Mouse (Mus musculus) hindlimb bud, embryonic 11.5 days (tissue): ENCODE measurements around the gene Rarres2.

Experiments used
- DNase-seq: peaks from one replicate; pipeline ENCODE4 v3.0.0-alpha.2; 2012; ENCODE audit warnings: low read depth, low spot score; ENCODE audit errors: extremely low spot score

The Rarres2 gene

DNA sequence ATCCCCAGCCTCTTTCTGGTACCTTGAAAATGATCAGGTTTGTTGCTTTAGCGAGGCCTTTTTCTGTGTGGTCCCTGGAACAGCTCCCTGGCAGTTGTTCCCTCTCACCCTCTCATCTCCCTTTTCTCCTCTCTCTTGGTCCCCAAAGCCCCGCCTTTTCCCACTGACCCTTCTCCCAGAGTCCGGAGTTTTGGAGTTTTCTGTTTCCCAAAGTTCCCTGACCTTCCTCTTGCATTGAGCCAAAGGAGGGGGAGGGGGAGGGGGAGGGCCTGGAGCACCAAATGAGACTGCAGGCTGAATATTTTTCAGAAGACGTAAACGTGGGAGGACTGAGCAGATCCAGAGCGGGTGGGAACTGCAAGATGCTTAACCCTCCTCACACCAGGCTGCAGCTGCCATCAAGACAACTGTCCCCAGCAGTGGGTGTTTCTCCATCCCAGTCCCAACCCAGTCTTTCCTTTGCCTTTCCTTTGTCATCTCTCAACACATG lies at the start of gene Rarres2:
Gene Rarres2, minus strand, starts transcription at position 218 of the 490 bp plus-strand sequence.
- DNase-seq, result no peak

DNA sequence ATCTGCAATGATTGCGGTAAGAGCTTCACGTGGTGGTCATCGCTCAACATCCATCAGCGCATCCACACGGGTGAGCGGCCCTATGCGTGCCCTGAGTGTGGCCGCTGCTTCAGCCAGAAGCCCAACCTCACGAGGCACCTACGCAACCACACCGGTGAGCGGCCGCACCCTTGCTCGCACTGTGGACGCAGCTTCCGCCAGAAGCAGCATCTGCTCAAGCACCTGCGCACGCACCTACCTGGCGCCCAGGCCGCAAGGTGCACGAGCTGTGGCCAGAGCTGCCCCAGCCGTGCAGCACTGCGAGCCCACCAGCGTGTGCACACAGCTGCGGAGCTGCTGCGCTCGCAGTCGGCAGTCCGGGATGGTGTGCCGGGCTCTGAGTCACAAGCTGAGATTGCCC lies 47.4 kb upstream of the Rarres2 start:
- DNase-seq, result no peak

DNA sequence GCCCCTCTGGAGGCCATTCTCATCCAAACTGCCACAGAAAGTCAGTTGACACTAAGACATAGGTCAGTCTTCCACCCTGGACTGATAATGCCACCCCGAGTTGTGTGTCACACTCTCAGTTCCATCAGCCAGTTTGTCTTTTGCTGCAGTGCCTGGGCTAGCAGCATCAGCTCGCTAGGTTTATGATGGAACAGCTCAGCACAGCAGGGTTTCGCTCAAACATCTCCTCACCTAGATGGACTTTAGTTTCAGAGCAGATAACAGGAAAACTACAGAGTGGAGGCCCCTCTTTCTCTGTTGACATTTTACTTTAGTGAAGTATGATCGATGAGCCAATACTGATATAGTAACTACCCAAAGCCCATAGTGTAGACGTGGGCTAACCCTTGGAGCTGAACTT lies 42.2 kb upstream of the Rarres2 start:
- DNase-seq, result no peak

DNA sequence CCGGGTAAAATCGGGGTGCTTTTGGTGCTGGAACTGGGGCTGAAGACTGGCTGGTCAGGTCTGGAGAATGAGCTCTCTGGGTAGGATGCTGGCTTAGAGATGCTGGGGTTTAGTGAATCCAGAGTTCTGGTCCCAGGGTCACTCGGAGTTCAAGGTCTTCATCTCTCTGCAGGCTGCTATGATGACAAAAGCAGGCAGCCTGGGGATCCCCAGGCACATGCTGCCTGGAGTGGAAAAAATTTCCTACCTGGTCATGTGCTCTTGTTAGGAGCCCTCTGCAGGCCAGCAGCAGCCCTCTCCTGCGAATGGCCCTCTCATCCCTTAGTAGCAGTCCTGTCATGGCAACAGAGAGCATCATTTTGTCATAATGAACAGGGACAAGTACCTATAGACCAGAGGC lies 40.9 kb upstream of the Rarres2 start:
- DNase-seq, result no peak

DNA sequence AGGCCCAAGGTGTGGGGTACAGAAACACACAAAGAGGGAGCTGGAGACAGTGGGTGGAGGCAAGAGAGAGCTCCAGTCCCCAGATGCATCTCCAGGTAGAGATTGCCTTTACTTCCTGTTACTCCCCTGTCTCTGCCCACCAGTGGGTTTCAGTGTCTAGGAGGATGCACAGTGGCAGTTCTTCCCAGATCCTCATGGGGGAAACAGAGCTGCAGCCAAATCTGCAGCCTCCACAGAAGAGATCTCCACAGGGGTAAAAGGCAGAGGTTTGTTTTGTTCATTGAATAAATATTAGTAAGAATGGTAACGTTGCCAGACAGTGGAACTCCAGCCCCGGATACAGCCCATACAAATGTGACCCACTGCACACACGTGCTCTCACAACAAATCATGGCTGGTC lies 38.1 kb upstream of the Rarres2 start:
- no peak for DNase-seq

DNA sequence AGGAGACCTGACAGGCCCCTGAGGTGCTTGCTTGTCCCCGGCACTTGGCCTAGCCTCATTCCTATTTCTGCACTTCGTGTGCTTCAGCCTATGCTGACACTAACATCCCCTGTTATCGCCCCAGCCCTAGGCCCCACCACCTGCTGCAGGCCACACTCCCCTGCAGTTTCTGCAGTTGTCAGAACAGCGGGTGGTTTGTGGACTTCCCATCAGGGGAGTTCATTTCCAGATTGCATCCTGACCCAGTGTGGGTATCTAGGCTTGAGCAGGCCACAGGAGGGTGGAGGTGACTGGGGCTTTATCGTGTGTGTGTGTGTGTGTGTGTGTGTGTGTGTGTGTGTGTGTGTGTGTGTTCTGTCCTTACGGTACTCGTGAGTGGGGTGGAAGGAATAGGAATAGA lies 36.9 kb upstream of the Rarres2 start:
- DNase-seq, result no peak

DNA sequence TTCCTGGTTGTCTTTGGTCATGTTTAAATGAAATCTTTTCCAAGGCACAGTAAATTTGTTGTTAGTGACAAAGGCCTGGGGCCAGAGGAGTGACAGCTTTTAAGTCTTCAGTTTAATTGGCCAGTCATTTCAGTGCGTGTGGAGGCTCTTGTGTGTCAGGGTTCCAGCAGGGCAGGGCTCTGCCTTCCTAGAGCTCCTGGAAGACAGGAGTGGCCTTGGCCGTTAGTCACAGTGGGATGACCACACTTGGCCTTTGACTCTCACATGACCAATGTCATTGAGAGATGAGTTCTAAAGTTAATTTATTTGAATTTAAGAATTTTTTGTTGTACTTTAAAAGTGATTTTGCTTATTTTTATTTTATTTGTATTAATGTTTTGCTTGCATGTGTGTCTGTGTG lies 35.5 kb upstream of the Rarres2 start:
- DNase-seq, result no peak

DNA sequence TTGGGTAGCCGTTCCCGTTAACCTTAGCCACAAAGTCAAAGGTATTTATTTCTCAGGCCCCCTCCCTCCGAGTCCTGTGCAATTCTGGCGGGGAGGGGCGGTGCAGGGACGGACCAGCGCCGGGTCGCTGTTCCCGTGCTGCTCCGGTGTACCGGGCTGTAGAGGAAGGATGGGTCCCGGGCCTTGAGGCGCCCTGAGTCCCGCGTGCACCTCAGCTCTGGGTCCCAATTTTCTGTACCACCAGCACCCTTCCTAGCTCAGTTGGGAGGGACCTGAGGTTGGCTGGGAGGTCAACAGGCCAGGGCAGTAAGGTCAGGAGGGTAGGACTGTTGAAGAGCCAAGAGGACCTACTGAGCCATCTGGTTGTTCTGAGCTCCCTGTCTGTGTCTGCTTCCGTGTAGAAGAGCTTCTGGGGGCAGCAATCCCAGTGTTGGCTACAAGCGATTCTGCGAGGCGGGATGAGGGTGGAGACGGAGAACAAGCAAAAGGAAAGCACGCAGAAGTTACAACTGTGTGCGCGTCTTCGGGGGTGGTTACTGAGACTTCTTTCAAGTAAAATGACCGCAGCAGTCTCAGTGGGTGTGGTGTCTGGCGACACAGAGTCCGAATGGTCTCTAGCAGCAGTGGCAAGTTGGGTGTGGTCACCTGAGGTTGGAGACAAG lies 29.6 kb upstream of the Rarres2 start:
- no peak for DNase-seq

DNA sequence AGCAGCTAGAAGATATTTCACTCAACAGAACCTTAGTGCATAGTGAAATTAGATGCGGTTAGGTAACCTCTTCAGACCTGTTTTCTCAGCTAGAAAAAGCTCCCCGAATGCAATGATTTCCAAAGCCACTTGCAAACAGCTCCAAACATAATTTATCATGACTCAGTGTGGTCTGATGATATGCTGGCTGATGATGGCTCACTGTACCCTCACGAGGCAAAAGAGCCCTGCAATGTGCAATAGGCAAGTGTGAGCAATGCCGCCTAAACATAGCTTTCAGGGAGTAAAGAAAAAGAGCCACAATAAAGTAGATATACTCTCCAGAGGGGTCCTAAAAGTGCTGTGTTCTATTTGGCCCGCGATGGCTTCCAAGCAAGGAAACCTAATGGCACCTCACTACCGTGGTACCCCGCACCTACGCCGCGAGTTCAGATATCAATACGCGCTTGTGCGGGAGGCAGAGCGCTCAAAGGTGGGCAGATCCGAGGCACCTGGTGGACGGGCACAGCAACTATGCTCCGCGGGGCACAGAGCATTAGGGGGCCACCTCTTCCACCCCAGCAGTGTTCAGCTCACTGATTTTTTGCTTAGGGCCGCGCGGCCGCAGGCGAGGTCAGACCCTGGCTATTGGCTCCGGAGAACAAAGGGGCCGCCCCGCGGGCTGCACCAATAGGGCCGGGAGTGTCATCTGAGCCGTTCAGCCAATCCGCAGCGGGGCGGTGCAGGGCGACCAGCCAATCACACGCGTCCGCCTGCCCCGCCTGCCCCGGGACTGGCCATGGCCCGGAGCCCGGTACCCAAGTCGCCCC lies 28.9 kb upstream of the Rarres2 start, which contains the start of gene Zfp775:
Gene Zfp775, plus strand, starts transcription at position 793 of the 809 bp plus-strand sequence.
- DNase-seq, result peak; percentile 68

DNA sequence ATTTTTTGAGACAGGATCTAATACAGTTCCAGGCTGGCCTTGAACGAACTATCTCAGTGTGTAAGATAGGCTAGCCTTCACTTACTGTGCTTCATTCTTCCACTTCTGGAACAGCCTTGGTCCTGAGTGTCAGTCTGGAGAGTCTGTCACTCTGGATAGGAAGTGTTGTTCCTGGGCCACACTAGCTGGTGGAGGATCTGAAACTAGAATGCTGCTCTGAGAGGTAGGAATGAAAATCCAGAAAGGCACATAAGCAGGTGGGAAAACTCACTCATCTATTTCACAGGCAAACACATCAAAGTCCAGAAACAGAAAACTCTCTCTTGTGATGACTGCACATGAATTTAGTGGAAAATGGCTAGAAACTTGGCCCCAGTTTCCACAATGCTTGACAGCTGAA lies 28.0 kb upstream of the Rarres2 start:
- no peak for DNase-seq

DNA sequence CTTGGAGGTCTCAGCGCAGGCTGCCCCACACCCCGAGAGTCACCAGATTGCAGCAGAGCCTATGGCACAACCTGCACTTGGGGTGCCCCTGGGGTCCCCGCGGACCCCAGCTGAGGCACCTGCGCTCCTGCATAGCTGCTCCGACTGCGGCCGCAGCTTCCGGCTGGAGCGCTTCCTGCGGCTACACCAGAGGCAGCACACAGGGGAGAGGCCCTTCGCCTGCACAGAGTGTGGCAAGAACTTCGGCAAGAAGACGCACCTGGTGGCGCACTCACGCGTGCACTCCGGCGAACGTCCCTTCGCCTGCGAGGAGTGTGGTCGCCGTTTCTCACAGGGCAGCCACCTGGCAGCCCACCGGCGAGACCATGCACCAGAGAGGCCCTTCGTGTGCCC lies 24.6 kb upstream of the Rarres2 start:
- no peak for DNase-seq

DNA sequence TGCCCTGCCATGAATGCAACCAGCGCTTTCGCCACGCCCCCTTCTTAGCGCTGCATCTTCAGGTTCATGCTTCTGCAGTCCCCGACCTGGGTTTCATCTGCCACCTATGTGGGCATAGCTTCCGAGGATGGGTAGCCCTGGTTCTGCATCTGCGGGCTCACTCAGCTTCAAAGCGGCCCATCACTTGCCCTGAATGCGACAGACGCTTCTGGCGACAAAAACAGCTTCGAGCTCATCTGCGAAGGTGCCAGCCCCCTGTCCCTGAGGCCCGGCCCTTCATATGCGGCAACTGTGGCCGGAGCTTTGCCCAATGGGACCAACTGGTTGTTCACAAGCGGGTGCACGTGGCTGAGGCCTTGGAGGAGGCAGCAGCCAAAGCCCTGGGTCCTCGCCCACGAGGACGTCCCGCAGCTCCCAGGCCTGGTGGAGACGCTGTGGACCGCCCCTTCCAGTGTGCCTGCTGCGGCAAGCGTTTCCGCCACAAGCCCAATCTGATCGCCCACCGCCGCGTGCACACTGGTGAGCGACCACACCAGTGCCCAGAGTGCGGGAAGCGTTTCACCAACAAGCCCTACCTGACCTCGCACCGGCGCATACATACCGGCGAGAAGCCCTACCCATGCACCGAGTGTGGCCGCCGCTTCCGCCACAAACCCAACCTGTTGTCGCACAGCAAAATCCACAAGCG lies 24.1 kb upstream of the Rarres2 start:
- DNase-seq, result no peak

DNA sequence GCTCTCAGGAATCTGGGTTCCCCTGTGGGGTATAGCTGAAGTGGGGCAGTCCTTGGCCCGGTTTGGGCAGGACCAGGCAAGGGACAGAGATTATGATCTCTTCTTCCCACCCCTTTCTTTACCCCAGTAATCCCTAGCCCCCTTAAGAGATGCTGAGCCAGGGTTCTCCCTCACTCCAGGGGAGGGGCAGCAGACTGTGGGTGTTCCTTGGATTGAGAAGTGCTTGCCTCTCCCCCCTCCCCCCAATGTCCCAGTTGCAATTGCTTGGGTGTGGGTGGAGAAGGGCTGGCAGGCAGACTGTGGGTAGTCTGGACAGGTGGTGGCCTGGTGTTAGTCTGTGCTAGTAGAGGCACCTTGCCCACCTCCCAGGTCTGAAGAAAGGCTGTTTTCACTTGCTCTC lies 22.7 kb upstream of the Rarres2 start:
- DNase-seq, result no peak

DNA sequence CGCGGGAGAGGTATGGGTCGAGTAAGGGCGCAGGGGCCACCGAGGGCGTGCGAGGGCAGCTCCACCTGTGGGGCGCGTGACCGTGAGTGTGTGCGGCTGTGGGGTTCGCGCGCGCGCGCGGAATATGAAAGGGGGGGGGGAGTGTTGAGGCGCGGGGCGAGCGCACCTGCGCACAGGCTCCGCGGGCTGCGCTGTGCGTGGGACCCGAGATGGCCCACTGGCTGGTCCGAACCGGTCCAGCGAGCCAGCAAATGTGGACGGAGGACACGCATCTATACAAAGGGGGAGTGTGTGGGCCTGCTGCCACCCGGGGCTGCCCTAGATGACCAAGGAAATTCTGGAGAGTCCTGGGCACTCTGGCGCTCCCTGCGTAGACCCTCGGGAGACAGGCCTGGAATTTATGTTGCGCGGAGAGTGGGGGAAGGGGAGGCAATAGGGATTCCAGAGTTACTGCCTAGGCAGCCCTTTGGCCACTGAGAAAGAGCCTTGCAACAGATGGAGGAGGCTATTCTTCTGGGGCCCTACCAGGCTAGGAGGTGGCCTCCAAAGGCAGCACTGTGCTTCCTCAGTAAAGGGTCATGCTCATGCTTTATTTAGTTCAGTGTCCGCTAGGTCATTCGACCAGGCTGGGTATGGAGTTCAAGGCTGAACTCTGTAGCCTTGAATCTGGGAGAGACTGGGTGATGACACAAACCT lies 21.6 kb upstream of the Rarres2 start:
- no peak for DNase-seq

DNA sequence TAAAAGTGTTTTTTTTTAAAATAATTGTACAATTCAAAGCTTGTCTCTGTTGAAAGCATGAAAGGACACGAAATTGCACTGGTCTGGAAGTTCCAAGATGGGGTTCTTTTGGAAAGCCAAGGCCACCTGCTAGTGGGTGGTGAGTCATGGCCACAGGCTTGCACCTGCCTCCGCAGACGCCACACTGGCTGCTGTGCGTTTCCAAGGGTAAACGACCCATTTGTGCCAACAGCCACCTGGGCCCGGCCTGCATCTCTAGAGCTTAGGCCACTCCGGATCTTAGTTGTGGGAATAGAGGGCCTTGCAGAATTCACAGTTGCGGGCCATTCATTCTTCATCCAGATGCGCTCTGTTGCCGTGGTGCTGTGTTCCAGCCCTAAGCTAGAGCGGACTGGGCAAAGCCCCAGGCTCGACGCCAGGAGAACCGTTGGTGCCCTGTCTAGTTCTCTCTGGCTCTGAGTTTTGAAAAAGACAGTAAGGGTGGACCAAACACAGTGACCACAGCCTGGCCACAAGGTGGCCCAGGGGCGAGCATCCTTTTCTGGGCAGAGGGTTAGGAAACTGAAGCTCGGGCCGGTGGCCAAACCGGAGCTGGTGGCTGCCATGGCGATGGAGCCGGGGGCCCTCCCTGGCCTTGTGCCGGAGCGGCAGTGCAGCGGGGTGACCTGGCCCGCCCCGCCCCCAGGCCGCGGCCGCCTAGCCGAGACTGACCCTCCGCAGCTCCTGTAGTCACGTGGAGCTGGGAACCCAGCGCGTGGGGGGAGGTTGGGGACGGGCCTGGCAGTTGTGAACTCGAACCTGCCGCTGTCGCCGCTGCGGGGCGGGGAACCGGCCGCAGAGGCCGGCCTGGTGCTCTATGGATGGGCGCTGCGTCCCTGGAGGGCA lies 20.8 kb upstream of the Rarres2 start, which contains the start of the genes Repin1 and Gm44965:
Gene Repin1, plus strand, starts transcription at position 726 of the 885 bp plus-strand sequence.
Gene Gm44965, plus strand, starts transcription at position 784 of the 885 bp plus-strand sequence.
- DNase-seq, result no peak

DNA sequence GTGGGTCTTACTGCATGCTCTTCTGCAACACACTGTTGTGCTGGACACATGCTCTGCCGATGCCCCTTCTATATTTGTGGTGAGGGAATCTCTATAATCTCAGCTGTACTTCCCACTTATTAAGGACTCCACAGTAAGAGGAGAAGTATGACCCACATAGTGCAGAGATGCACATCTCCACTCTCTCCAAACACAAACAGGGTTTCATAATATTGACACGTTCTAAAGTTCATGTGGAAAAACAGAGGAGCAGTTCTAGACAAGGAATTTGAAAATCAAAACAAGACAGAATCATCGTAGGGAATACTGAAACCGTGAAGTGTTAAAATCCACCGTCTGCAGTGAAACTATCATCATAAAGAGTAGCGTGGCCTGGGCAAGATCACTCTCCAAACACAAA lies 19.3 kb upstream of the Rarres2 start:
- DNase-seq, result no peak

DNA sequence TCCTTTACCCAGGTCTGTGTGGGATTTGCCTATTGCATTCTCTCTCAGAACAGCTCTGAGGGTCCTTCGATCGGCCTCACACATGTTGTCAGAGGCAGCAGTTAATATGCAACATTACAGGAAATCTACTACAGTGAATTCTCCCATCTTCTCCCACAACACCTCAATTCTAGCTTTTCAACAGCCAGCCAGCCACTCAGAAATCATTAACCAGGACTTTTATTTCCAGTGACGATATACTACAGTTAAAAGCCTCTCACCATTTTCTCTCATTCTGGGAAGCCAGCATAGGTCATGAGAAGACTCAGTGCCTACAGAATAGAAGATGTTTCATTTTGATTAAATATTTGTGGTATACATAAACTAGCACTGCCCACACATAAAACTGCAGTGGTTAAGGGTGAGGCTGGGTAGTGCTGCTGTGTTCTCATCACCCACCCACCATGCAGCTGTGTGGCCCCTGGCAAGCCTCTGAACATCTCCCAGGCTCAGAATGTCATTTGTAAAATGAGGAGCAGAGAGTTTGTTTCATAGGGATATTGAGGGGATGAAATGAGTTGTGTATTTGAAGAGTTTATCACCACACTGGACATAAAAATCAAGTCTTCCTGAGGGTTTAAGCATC lies 18.7 kb upstream of the Rarres2 start:
- no peak for DNase-seq

DNA sequence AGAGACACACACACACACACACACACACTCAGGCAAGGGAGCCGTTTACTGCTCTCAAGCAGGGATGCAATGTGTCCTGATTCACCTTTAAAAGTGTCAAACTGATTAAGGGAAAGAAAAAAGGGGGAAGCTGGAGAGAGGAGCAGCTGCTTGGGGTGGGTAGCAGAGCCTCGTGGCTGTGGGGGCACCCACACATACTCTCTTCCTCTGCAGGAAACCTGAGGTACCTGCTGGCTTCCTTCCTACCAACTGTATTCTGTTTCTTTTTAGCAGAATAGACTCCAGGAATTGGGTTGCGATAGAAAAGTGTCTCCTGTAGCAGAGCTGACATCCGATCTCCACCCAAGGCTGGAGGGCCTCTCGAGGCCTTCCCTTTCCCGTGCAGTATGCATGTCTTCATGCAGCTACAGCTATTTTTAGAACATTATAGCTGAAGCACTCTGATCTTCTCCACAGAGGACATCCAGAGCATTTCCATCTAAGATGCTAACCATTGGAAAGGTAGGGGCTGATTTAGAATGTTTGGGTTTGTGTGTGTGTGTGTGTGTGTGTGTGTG lies 16.7 kb upstream of the Rarres2 start, which contains the start of gene Gm45021:
Gene Gm45021, plus strand, starts transcription at position 417 of the 557 bp plus-strand sequence.
- no peak for DNase-seq

DNA sequence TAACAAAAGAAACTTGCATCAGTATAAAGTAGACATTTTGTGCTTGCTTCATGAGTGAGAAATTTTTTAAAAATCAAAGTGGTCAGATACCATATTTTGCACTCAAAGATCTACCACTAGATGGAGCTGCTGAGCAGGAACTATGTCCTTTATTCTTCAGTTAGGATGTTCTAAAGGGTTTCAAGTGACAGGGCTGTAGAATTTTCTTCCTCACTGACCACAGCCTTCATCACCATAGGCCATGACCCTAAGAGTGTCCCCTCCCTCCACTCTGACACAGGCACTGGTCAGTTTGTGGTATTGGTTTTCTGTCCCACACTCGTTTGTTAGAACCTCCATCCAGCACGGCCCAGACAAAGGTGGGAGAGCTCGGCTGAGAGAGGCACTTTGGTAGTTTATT lies 9.4 kb upstream of the Rarres2 start:
- no peak for DNase-seq
